Mouse (Mus musculus) B cell, adult 67 days (primary cell): Measurements from ENCODE around the gene Sp4. TPM values are rescaled to one million over a fixed set of nuclear protein-coding genes. Genes with fewer than 3 reads are reported as not detected.

Experiments used
- total RNA-seq, 2 experiments: library from RNA; stranded (reverse); gene quantifications; 4 replicates each; pipeline ENCODE4 v1.2.4; 2023

Sp4 gene
- 10 to 100 TPM; 81.2 to 89.2 TPM for total RNA-seq

GRCm38 (mm10) chr12:118301072-118301865 lies at the start of gene Sp4:
TSS of gene Sp4 (minus strand) at chr12:118301440.

DNA sequence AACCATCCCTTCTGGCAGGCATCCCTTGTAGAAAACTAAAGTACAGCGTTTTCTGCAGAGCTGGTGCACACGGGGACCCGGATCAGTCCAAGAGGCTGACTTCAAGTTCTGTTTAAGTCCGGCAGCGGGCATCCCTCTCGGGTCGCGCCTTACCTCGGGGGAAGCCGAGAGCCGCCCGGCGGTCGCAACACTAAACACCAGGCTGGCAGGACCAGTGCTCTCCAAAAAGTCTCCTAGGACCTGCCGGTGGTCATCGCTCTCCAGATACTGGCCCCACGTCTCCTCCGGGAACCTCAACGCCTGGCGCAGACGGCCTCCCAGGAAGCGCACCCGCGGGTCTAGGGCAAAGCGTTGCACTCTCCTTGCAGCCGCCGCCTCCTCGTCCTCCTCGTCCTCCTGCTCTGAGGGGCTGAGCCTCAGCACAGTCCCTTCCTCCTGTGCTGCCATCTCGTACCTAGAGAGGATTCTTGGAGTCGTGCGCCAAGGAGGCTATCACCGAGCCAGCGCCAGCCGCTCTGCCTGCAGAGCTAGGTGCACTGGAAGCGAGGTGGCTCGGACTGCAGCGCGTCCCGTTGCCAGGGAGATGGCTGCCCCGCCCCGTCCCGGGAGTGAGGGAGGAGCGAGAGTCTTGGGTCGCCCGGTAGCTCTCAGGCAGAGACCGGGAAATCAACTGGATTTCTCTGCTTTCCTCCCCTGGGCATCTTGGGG lies 102.7 kb downstream of the Sp4 start, which contains the start of gene Dnah11:
Gene Dnah11, minus strand, starts transcription at position 658 of the 708 bp plus-strand sequence.

Other genes with a start within 250 kb of the Sp4 start
- under 1 TPM; 0.18 to 0.32 TPM for gene Dnah11, start 102.4 kb downstream of the Sp4 start, total RNA-seq